Mouse (Mus musculus): Measurements from ENCODE around the gene Atp13a2.

The Atp13a2 gene

DNA sequence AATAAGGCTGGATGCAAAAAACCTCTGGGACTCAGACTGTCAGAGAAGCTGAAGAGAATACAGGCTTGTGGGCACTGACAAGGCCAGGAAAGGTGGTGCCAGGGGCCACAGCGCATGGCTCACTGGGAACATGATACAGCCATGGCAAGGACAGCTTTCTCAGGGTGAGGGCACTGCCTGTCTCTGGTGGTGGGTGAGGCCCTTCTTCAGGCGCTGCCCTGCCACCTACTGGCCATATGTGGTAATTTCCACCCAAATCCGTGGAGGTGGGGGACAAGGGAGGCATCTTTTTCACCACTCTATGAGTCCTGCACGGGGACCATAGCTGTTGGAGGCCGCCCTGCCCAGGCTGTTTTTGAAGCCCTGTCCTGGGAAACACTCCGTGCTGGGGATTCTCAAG lies 45.1 kb downstream of the Atp13a2 start:
- DNase-seq (ENCODE audit: low read depth, low spot score) = peak; percentile 76

DNA sequence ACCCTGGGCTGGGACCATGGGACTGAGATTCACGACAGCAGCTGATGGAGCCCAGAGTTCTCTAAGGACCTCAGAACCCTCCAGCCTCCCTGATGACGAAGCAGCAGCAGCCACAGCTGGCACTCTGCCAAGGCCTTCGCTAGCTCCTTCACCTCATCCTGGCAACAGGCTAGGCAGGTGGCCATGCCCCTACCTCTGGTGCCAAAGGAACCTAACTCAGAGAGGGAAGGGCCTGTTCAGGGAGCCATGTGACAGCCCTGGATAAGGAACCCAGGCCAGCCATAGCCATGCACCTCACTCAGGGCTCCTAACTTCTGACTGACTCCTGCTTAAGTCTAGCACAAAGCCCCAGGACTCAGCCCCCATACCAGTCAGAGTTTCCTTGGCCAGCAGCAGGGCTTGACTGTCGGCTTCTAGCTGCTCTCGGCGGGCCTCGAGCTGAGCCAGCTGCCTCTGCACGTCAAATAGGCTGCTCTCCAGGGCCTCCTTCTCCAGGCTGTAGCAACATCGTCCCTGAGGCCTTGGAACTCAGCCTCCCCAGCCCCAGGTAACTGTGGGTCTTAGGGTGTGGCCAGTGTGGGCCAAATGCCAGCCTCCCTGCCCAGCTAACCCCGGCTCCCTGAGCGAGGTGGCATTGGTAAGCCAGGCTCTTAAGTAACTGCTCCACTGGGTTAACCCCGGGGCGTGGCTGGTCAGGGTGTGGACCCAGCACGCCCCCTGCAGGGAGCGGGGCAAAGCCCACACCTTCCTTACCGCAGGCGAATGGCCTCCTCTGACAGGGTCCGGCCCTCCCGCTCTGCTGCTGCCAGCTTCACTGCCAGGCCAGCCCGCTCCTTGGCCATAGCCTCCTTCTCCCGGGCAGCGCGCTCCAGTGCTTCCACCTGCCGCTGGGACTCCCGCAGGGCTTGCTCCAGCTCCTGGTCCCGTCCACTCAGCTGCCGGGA lies 47.2 kb downstream of the Atp13a2 start:
- no peak for DNase-seq (ENCODE audit: low read depth, low spot score)

DNA sequence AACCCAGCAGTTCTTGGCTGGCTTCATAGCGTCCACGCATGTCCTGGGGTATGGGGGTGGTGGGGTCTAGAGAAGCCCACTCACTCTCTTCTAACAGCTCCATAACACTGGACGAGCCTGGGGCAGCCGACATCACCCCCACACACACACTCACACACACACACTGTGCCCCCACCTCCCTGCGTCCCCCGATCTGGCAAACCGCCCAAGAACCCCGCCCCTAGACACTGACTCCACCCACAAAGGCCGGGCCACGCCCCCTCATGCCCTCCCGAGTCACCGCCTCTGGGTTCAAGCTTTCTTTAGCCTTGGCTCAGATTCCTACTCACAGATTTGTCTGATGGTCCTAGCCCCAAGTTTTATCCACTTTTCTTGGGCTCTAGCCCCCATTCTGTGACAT lies 54.4 kb downstream of the Atp13a2 start:
- DNase-seq (ENCODE audit: low read depth, low spot score) = no peak

DNA sequence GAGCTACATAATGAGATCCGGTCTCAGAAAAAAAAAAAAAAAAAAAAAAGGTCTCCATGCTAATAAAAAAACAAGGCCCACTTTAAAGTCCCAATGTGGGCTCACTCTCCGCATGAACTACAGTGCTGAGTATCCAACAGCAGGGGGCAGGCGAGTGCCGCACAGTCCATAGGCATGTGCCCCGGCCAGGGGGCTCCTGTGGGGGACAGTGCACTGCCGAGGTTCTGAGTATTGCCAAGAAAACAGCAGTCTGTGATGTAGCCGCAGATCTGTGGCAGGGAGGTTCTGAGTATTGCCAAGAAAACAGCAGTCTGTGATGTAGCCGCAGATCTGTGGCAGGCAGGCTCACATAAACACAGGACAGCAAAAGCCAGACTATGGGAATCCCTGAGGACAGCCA lies 58.1 kb downstream of the Atp13a2 start:
- peak; percentile 62 for DNase-seq (ENCODE audit: low read depth, low spot score)

DNA sequence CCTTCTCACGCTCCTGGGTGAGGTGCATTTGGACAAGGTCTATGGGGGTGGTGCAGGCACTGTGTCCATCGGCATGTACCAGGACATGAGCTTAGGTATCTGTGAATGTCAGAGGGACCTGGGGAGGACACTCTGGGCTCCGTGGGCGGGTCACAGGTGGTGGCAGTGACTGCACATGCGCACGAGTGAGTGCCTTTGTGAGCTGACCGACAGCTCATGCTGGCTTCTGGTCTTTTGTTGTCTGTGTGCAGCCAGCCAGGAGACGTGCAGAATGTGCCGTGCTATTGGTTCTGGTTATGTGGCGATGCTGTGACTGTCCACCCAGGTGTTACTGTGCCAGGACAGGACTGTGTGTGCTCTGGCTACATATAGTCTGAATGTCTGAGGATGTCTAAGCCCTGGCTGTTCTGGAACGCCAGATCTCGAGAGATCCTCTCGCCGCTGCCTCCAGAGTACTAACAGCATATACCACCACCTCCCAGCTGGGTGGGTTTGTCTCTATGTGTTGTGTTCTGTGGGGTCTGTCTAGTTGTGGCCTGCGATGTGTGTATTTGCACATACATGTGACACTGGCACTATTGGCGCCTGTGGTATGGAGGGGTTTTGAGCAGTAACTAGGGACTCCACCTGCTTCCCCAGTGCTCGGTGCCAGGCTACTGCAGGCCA lies 62.3 kb downstream of the Atp13a2 start:
- no peak for DNase-seq (ENCODE audit: low read depth, low spot score)

DNA sequence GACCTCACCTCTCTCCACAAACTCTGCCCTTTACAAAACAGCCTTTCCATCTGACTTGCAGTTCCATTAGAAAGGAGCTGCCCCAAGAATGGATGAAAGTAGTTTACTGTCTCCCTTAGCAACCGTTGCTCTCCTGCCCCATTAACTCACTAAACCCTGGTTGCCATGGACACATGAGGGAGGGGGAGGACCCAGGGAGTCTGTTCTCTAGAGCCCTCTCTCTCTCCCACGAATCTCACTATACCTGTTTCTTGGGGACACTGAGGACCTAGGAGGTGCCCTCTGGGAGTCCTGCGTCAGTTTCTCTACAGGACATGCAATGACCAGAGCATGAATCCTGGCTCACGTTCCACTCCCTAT lies 62.8 kb downstream of the Atp13a2 start:
- DNase-seq (ENCODE audit: low read depth, low spot score) = no peak

DNA sequence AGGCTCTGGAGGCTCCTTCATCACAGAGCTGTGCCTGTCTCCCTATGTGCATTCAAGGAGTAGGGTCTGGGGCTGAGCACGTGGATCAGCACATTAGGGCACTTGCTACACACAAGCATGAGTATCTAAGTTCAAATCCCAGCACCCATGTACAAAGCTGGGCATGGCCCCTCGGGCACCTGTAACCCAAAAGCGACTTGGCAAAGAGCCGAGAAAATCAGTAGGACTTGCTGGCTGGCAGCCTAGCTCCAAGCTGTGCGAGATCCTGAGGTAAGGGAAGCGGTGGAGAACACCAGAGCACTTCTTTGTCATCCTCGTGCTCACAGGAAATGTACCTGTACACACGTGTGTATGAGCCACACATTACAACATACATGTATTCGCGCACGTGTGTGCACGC lies 65.8 kb downstream of the Atp13a2 start:
- DNase-seq (ENCODE audit: low read depth, low spot score) = no peak

DNA sequence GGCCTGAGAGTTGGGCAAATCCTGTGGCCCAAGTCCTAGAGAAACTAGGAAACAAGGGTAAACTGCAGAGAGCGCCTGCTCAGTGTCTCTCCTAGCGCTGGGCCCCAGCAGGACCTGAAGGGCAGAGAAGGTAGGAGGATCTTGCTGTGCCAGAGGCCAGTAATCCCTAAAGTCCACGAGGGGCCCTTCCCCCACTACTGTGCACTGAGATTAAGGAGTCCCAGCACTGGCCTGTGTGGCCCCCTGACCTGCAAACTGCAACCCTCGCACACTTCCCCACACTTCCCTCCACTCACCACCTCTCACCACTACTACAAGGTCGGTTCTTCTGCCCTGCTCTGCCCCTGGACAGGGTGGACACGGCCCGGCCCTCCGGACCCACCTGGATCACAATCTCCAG lies 66.5 kb downstream of the Atp13a2 start:
- peak; percentile 10 for DNase-seq (ENCODE audit: low read depth, low spot score)

DNA sequence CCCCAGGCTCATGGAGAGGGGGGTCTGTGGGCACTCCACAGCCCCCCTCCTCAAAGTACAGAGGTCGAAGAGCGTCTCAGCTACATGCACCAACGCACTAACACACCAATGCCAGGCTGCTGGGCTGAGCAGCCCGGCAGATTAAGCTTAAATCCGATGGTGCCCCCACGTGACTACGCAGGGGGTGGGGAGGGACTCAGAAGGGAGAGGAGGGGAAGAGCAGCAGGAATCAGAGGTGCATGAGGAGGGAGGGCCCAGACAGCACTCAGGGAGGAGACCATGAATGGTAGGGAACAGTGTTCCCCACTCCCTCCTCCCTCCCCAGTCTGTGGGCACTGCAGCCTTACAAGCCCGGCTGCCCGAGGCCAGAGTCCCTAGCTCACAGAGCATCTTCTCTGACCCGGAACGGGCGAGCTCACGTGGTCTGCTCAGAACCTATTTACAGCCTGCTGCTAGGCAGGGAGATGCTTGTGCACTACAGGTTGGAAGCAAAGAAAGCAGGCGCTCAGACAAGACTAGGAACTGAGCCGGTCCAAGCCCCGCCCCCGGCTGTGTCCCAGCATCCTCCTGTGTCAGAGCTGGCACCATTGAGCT lies 67.0 kb downstream of the Atp13a2 start:
- peak; percentile 79 for DNase-seq (ENCODE audit: low read depth, low spot score)
